Mouse (Mus musculus): ENCODE data around the gene Nup54. TPM values are rescaled to one million over a fixed set of nuclear protein-coding genes. Genes with fewer than 3 reads are reported as not detected.

Nup54 gene
- polyA plus RNA-seq, 1 experiment from 2014 or later, result 53.0 TPM

- H3K4me3 ChIP-seq (ENCODE audit: low read length), result no peak overlapping the region
- no peak overlapping the region for H3K4me2 ChIP-seq (ENCODE audit: low read depth, low read length)
- H3K4me1 ChIP-seq (ENCODE audit: control insufficient read depth, insufficient read depth, low read length), result no peaks in the 10 kb centered on the region; the same call in 1 of the 2 replicates
- no peak overlapping the region for H3K9ac ChIP-seq (ENCODE audit: low read depth, low read length)
- no peaks in the 10 kb centered on the region for H3K36me3 ChIP-seq (ENCODE audit: control insufficient read depth, insufficient read depth, low read length)
- H3K27me3 ChIP-seq (replicated peaks; ENCODE audit: control insufficient read depth, insufficient read depth, low read length), result peaks cover 5% of the 10 kb centered on the region; the same call in 1 of the 2 replicates
- no peak overlapping the region for H3K27ac ChIP-seq (ENCODE audit: low read length)
- ATAC-seq, result no peak
- no peaks in the 10 kb centered on the region for H3K9me3 ChIP-seq (ENCODE audit: control insufficient read depth, low read length)
- WGBS, result 73% methylated on average over 5 of the region's 5 CpGs
Measured at GRCm38 (mm10) chr5:92386102-92386501, 48.9 kb downstream of the Nup54 start.

- no peak overlapping the region for H3K27ac ChIP-seq (ENCODE audit: low read length)
- 52% methylated on average over 7 of the region's 7 CpGs for WGBS
- H3K27me3 ChIP-seq (replicated peaks; ENCODE audit: control insufficient read depth, insufficient read depth, low read length), result no peaks in the 10 kb centered on the region
- no peaks in the 10 kb centered on the region for H3K9me3 ChIP-seq (ENCODE audit: control insufficient read depth, low read length)
- H3K36me3 ChIP-seq (ENCODE audit: control insufficient read depth, insufficient read depth, low read length), result no peaks in the 10 kb centered on the region
- no peak for ATAC-seq
- no peaks in the 10 kb centered on the region; the same call in 1 of the 2 replicates for H3K4me1 ChIP-seq (ENCODE audit: control insufficient read depth, insufficient read depth, low read length)
- H3K9ac ChIP-seq (ENCODE audit: low read depth, low read length), result no peak overlapping the region
- no peak overlapping the region for H3K4me3 ChIP-seq (ENCODE audit: low read length)
- no peak overlapping the region for H3K4me2 ChIP-seq (ENCODE audit: low read depth, low read length)
Measured at GRCm38 (mm10) chr5:92384855-92385254, 50.2 kb downstream of the Nup54 start.

GRCm38 (mm10) chr5:92383747-92384146 is 51.3 kb downstream of the Nup54 start:
- Histone ChIP-seq H3K9me3 (ENCODE audit: control insufficient read depth, low read length) (no peaks in the 10 kb centered on the region), H3K4me3 (ENCODE audit: low read length) (no peak overlapping the region), H3K4me2 (ENCODE audit: low read depth, low read length) (no peak overlapping the region), H3K27ac (ENCODE audit: low read length) (no peak overlapping the region), H3K9ac (ENCODE audit: low read depth, low read length) (no peak overlapping the region), H3K36me3 (ENCODE audit: control insufficient read depth, insufficient read depth, low read length) (no peaks in the 10 kb centered on the region), H3K4me1 (ENCODE audit: control insufficient read depth, insufficient read depth, low read length) (no peaks in the 10 kb centered on the region), H3K27me3 (replicated peaks; ENCODE audit: control insufficient read depth, insufficient read depth, low read length) (no peaks in the 10 kb centered on the region)
- 46% methylated on average over 7 of the region's 7 CpGs for WGBS
- ATAC-seq, result no peak

GRCm38 (mm10) chr5:92382349-92382679 is 52.7 kb downstream of the Nup54 start:
- Histone ChIP-seq H3K9ac (ENCODE audit: low read depth, low read length) (no peak overlapping the region), H3K27ac (ENCODE audit: low read length) (no peak overlapping the region), H3K36me3 (ENCODE audit: control insufficient read depth, insufficient read depth, low read length) (no peaks in the 10 kb centered on the region), H3K4me1 (ENCODE audit: control insufficient read depth, insufficient read depth, low read length) (no peaks in the 10 kb centered on the region), H3K27me3 (replicated peaks; ENCODE audit: control insufficient read depth, insufficient read depth, low read length) (no peaks in the 10 kb centered on the region), H3K9me3 (ENCODE audit: control insufficient read depth, low read length) (no peaks in the 10 kb centered on the region), H3K4me2 (ENCODE audit: low read depth, low read length) (no peak overlapping the region), H3K4me3 (ENCODE audit: low read length) (no peak overlapping the region)
- no peak for ATAC-seq
- 60% methylated on average over 9 of the region's 9 CpGs for WGBS

GRCm38 (mm10) chr5:92381550-92382348 is 53.3 kb downstream of the Nup54 start:
- H3K4me2 ChIP-seq (ENCODE audit: low read depth, low read length), result no peak overlapping the region
- no peaks in the 10 kb centered on the region for H3K4me1 ChIP-seq (ENCODE audit: control insufficient read depth, insufficient read depth, low read length)
- ATAC-seq, result peak; percentile 82
- H3K9me3 ChIP-seq (ENCODE audit: control insufficient read depth, low read length), result no peaks in the 10 kb centered on the region
- H3K9ac ChIP-seq (ENCODE audit: low read depth, low read length), result no peak overlapping the region
- no peak overlapping the region for H3K27ac ChIP-seq (ENCODE audit: low read length)
- WGBS, result 34% methylated on average over 12 of the region's 12 CpGs
- no peaks in the 10 kb centered on the region for H3K36me3 ChIP-seq (ENCODE audit: control insufficient read depth, insufficient read depth, low read length)
- H3K4me3 ChIP-seq (ENCODE audit: low read length), result no peak overlapping the region
- H3K27me3 ChIP-seq (replicated peaks; ENCODE audit: control insufficient read depth, insufficient read depth, low read length), result no peaks in the 10 kb centered on the region

- 0 out of 2 replicates have a peak overlapping the region, but pooled peaks have one; percentile 16 for H3K27ac ChIP-seq (ENCODE audit: low read length)
- no peak overlapping the region for H3K4me3 ChIP-seq (ENCODE audit: low read length)
- H3K27me3 ChIP-seq (replicated peaks; ENCODE audit: control insufficient read depth, insufficient read depth, low read length), result no peaks in the 10 kb centered on the region
- 18% methylated on average over 13 of the region's 13 CpGs for WGBS
- no peaks in the 10 kb centered on the region for H3K36me3 ChIP-seq (ENCODE audit: control insufficient read depth, insufficient read depth, low read length)
- peak; percentile 24; the same call in 1 of the 2 replicates for ATAC-seq
- peaks cover 3% of the 10 kb centered on the region; the same call in 1 of the 2 replicates for H3K4me1 ChIP-seq (ENCODE audit: control insufficient read depth, insufficient read depth, low read length)
- no peak overlapping the region for H3K9ac ChIP-seq (ENCODE audit: low read depth, low read length)
- H3K9me3 ChIP-seq (ENCODE audit: control insufficient read depth, low read length), result no peaks in the 10 kb centered on the region
- H3K4me2 ChIP-seq (ENCODE audit: low read depth, low read length), result 0 out of 2 replicates have a peak overlapping the region, but pooled peaks have one; percentile 16
Measured at GRCm38 (mm10) chr5:92376795-92377405, 58.1 kb downstream of the Nup54 start.

- H3K4me2 ChIP-seq (ENCODE audit: low read depth, low read length), result no peak overlapping the region
- peaks cover 9% of the 10 kb centered on the region for H3K4me1 ChIP-seq (ENCODE audit: control insufficient read depth, insufficient read depth, low read length)
- no peaks in the 10 kb centered on the region for H3K27me3 ChIP-seq (replicated peaks; ENCODE audit: control insufficient read depth, insufficient read depth, low read length)
- H3K36me3 ChIP-seq (ENCODE audit: control insufficient read depth, insufficient read depth, low read length), result no peaks in the 10 kb centered on the region
- H3K27ac ChIP-seq (ENCODE audit: low read length), result no peak overlapping the region
- ATAC-seq, result no peak
- 74% methylated on average over 17 of the region's 17 CpGs for WGBS
- H3K4me3 ChIP-seq (ENCODE audit: low read length), result no peak overlapping the region
- H3K9ac ChIP-seq (ENCODE audit: low read depth, low read length), result no peak overlapping the region
- H3K9me3 ChIP-seq (ENCODE audit: control insufficient read depth, low read length), result no peaks in the 10 kb centered on the region
Measured at GRCm38 (mm10) chr5:92375368-92375767, 59.7 kb downstream of the Nup54 start.

GRCm38 (mm10) chr5:92374721-92375142 is 60.3 kb downstream of the Nup54 start:
- Histone ChIP-seq H3K4me2 (ENCODE audit: low read depth, low read length) (no peak overlapping the region), H3K9ac (ENCODE audit: low read depth, low read length) (no peak overlapping the region), H3K4me3 (ENCODE audit: low read length) (no peak overlapping the region), H3K36me3 (ENCODE audit: control insufficient read depth, insufficient read depth, low read length) (no peaks in the 10 kb centered on the region), H3K27me3 (replicated peaks; ENCODE audit: control insufficient read depth, insufficient read depth, low read length) (no peaks in the 10 kb centered on the region), H3K27ac (ENCODE audit: low read length) (no peak overlapping the region), H3K9me3 (ENCODE audit: control insufficient read depth, low read length) (no peaks in the 10 kb centered on the region), H3K4me1 (ENCODE audit: control insufficient read depth, insufficient read depth, low read length) (peaks cover 10% of the 10 kb centered on the region)
- no peak for ATAC-seq
- 37% methylated on average over 6 of the region's 6 CpGs for WGBS

GRCm38 (mm10) chr5:92372605-92373004 is 62.4 kb downstream of the Nup54 start:
- Histone ChIP-seq H3K36me3 (ENCODE audit: control insufficient read depth, insufficient read depth, low read length) (no peaks in the 10 kb centered on the region), H3K27ac (ENCODE audit: low read length) (no peak overlapping the region), H3K4me2 (ENCODE audit: low read depth, low read length) (no peak overlapping the region), H3K9me3 (ENCODE audit: control insufficient read depth, low read length) (no peaks in the 10 kb centered on the region), H3K9ac (ENCODE audit: low read depth, low read length) (no peak overlapping the region), H3K4me3 (ENCODE audit: low read length) (no peak overlapping the region), H3K4me1 (ENCODE audit: control insufficient read depth, insufficient read depth, low read length) (peaks cover 13% of the 10 kb centered on the region), H3K27me3 (replicated peaks; ENCODE audit: control insufficient read depth, insufficient read depth, low read length) (no peaks in the 10 kb centered on the region)
- no peak for ATAC-seq
- 30% methylated on average over 2 of the region's 2 CpGs for WGBS

Data from intestine, embryonic 16.5 days (tissue).